Mouse (Mus musculus): ENCODE data around the gene Fgr.
"Not testable (repeated sequence)": the region's sequence is repeated elsewhere in the genome, so short reads cannot be mapped to it uniquely, and the experiment has no call there.

Fgr gene

GRCm38 (mm10) chr4:132983664-132984512 is 10.0 kb downstream of the Fgr start:
- DNase-seq (ENCODE audit: low spot score), result no peak

- DNase-seq (ENCODE audit: low spot score), result no peak
Measured at GRCm38 (mm10) chr4:132988581-132989355, 14.9 kb downstream of the Fgr start.

- no peak for DNase-seq (ENCODE audit: low spot score)
Measured at GRCm38 (mm10) chr4:132993553-132993952, 19.7 kb downstream of the Fgr start.

GRCm38 (mm10) chr4:132997469-132998237 is 23.8 kb downstream of the Fgr start:
- no peak for DNase-seq (ENCODE audit: low spot score)

GRCm38 (mm10) chr4:133002896-133003295 is 29.0 kb downstream of the Fgr start:
- no peak for DNase-seq (ENCODE audit: low spot score)

GRCm38 (mm10) chr4:133003316-133004018 is 29.6 kb downstream of the Fgr start:
- DNase-seq (ENCODE audit: low spot score), result no peak

GRCm38 (mm10) chr4:133005233-133005632 is 31.3 kb downstream of the Fgr start:
- DNase-seq (ENCODE audit: low spot score), result peak; percentile 67

GRCm38 (mm10) chr4:133005885-133006451 is 32.1 kb downstream of the Fgr start:
- not testable (repeated sequence) for DNase-seq (ENCODE audit: low spot score)

- no peak for DNase-seq (ENCODE audit: low spot score)
Measured at GRCm38 (mm10) chr4:133007513-133008380, 33.9 kb downstream of the Fgr start.

GRCm38 (mm10) chr4:133009131-133009530 is 35.2 kb downstream of the Fgr start:
- peak; percentile 55 for DNase-seq (ENCODE audit: low spot score)

- DNase-seq (ENCODE audit: low spot score), result no peak
Measured at GRCm38 (mm10) chr4:133009676-133010075, 35.8 kb downstream of the Fgr start.

GRCm38 (mm10) chr4:133010611-133011010 is 36.7 kb downstream of the Fgr start:
- DNase-seq (ENCODE audit: low spot score), result no peak

GRCm38 (mm10) chr4:133011028-133011820 is 37.3 kb downstream of the Fgr start, which contains the start of gene Ahdc1:
Gene Ahdc1 (plus strand): TSS chr4:133011260.
- DNase-seq (ENCODE audit: low spot score), result peak; percentile 93

- DNase-seq (ENCODE audit: low spot score), result peak; percentile 22
Measured at GRCm38 (mm10) chr4:133011821-133012775, 38.2 kb downstream of the Fgr start.

GRCm38 (mm10) chr4:133012776-133013265 is 38.9 kb downstream of the Fgr start:
- peak; percentile 26 for DNase-seq (ENCODE audit: low spot score)

GRCm38 (mm10) chr4:133013266-133013891 is 39.5 kb downstream of the Fgr start:
- no peak for DNase-seq (ENCODE audit: low spot score)

- no peak for DNase-seq (ENCODE audit: low spot score)
Measured at GRCm38 (mm10) chr4:133014088-133014487, 40.2 kb downstream of the Fgr start.
